Mouse (Mus musculus) liver, embryonic 16.5 days (tissue): ENCODE results near the gene Ccdc169. TPM values are rescaled to one million over a fixed set of nuclear protein-coding genes. Genes with fewer than 3 reads are reported as not detected.

ENCODE experiments used
- microRNA-seq: library from miRNA; unstranded; fragments of <30 nt; microRNA quantifications from one replicate; pipeline ENCODE4, GENCODE M21; 2016
- polyA plus RNA-seq: library from polyadenylated mRNA; unstranded; fragments of >200 nt; fragmentation: Nextera tagmentation; extraction: Ambion mirVana; gene quantifications from 2 replicates; pipeline ENCODE4 v1.2.1, GENCODE M21; 2015

The Ccdc169 gene
- polyA plus RNA-seq, 1 experiment from 2014 or later: not detected

Small RNA genes lying within 50 kb of the gene (microRNA-seq; reads per million reads assigned to microRNA genes)
- gene Gm22029: not detected

Other genes with a start within 250 kb of the Ccdc169 start
- gene Sertm1, start 221.5 kb upstream of the Ccdc169 start, polyA plus RNA-seq: 0.28 and 0.42 TPM in 2 replicates
- 0.05 and 0.21 TPM in 2 replicates for gene Ccna1, start 81.8 kb upstream of the Ccdc169 start, polyA plus RNA-seq
- gene Spg20, start 25.2 kb upstream of the Ccdc169 start, polyA plus RNA-seq: 7.4 and 7.6 TPM in 2 replicates
- gene Sohlh2, start 44.7 kb downstream of the Ccdc169 start, polyA plus RNA-seq: not detected in 2 replicates
- 0.60 and 0.79 TPM in 2 replicates for gene Dclk1, start 105.0 kb downstream of the Ccdc169 start, polyA plus RNA-seq